Mouse (Mus musculus) 3134 (cell line): ENCODE data around the gene Stra6l.

Source experiments
- DNase-seq: peaks from one replicate; pipeline ENCODE4 v3.0.0-alpha.2; 2011; ENCODE audit warnings: low spot score; ENCODE audit not compliant: insufficient read length; ENCODE audit errors: extremely low read depth

Gene Stra6l

GRCm38 (mm10) chr4:45911256-45911655 lies 62.8 kb downstream of the Stra6l start:
- no peak for DNase-seq

DNA sequence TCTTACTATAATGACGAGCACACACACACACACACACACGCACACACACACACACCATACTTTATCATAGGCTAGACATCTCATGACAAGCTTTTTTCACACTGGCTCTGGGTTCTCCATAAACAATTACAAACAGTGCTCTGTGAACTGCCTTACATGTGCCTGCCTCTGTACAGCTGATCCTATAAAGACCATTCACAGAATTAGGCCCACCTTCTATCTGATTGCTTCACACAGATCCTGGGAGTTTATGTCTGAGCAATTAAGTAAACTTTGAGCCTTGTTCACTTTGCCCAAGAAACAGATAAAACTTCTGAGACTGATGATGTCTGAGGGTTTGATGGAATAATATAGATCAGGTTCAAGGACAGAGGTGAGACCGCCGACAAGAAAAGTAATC lies 63.4 kb downstream of the Stra6l start:
- DNase-seq = no peak

DNA sequence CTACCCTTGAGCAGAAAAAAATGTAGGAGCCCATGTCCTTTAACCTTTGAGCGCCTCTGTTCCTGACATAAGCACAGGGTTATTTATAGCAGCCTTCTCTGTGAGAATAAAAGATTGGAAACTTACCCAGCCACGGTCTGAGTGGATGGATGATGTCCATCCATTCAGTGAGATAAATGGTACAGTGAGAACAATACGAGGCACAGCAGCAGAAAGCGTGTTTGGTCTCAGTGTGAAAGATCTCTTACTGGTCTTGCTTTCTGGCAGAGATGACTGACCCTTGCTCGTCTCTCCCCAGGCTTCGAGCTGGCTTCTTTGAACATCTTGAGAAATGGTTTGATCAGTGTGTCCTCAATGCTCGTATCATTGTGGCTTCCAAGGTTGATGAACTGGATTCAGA lies 68.6 kb downstream of the Stra6l start:
- DNase-seq = no peak

- no peak for DNase-seq
Observed at GRCm38 (mm10) chr4:45921663-45922435, 73.4 kb downstream of the Stra6l start.

- no peak for DNase-seq
Observed at GRCm38 (mm10) chr4:45924011-45924410, 75.5 kb downstream of the Stra6l start.

DNA sequence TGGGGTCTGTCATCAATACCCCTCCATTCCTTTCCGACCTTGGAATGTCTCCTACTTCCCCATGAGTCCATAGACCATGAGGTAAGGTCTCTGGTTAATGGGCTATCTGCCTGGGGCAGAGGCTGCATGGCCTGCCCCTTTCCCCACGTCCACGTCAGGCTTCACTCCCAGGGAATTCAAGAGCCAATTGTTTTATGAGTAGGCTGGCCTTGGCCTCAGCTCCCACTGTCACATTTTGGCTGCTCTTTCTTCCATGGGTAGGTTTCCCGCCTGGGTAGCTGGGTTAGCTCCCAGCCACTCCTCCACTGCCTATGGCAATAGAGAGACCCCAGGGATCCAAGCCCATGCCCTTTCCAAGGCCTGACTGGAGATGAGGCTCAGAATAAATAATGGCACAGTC lies 80.1 kb downstream of the Stra6l start:
- DNase-seq = no peak
